Mouse (Mus musculus) left cerebral cortex, postnatal 10 days (tissue): ENCODE results near the gene Map4k1. TPM values are rescaled to one million over a fixed set of nuclear protein-coding genes. Genes with fewer than 3 reads are reported as not detected.

ENCODE experiments used
- DNase-seq, 2 experiments: peaks; one replicate each; pipeline ENCODE4 v3.0.0; 2021 to 2022; ENCODE audit warnings: low spot score in 2 of 2, mixed read lengths in 1 of 2; ENCODE audit errors: extremely low spot score in 1 of 2
- intact Hi-C: fragments of 180-260 bp; cut with DNase I; formaldehyde crosslinking; loops from one replicate; pipeline ENCODE4 v1.15.1; 2025
- total RNA-seq, 2 experiments: library from RNA; stranded (reverse); gene quantifications; 2 replicates each; pipeline ENCODE4 v1.2.3; 2021

Gene Map4k1
- total RNA-seq, 2 experiments from 2014 or later: 5.8 to 6.0 TPM

GRCm38 (mm10) chr7:29007224-29008101 lies 25.6 kb downstream of the Map4k1 start:
- no peak for DNase-seq

GRCm38 (mm10) chr7:29008171-29008570 lies 26.3 kb downstream of the Map4k1 start:
- intact Hi-C loops: no loop called here
- DNase-seq: no peak

More at GRCm38 (mm10) chr7:29007224-29008101, 25.6 kb downstream of the Map4k1 start:
- intact Hi-C loops: no loop called here

GRCm38 (mm10) chr7:29008714-29009113 lies 26.9 kb downstream of the Map4k1 start:
- no peak for DNase-seq
- intact Hi-C loops: no loop called here

GRCm38 (mm10) chr7:29014984-29015383 lies 33.1 kb downstream of the Map4k1 start:
- no peak for DNase-seq
- intact Hi-C loops: no loop called here

GRCm38 (mm10) chr7:29016440-29016839 lies 34.6 kb downstream of the Map4k1 start:
- intact Hi-C loops: no loop called here
- DNase-seq: no peak

- intact Hi-C loops: no loop called here
- DNase-seq: no peak
These were observed 35.4 kb downstream of the Map4k1 start for GRCm38 (mm10) chr7:29017222-29017621.

- intact Hi-C loops: no loop called here
- DNase-seq: no peak
These were observed 37.8 kb downstream of the Map4k1 start for GRCm38 (mm10) chr7:29019447-29020220.

GRCm38 (mm10) chr7:29022479-29022878 lies 40.6 kb downstream of the Map4k1 start:
- intact Hi-C loops: no loop called here
- DNase-seq: no peak

GRCm38 (mm10) chr7:29023514-29023913 lies 41.7 kb downstream of the Map4k1 start:
- no peak for DNase-seq
- intact Hi-C loops: no loop called here

- intact Hi-C loops: no loop called here
- no peak for DNase-seq
These were observed 43.7 kb downstream of the Map4k1 start for GRCm38 (mm10) chr7:29025566-29025965.

- intact Hi-C loops: no loop called here
- DNase-seq: no peak
These were observed 44.3 kb downstream of the Map4k1 start for GRCm38 (mm10) chr7:29026195-29026594.

GRCm38 (mm10) chr7:29026811-29027210 lies 45.0 kb downstream of the Map4k1 start:
- no peak for DNase-seq
- intact Hi-C loops: no loop called here

GRCm38 (mm10) chr7:29028761-29029160 lies 46.9 kb downstream of the Map4k1 start:
- DNase-seq: no peak
- intact Hi-C loops: no loop called here

- DNase-seq: no peak
- intact Hi-C loops: no loop called here
These were observed 48.1 kb downstream of the Map4k1 start for GRCm38 (mm10) chr7:29029690-29030656.

- DNase-seq: no peak
- intact Hi-C loops: no loop called here
These were observed 49.8 kb downstream of the Map4k1 start for GRCm38 (mm10) chr7:29031641-29032040.

GRCm38 (mm10) chr7:29032685-29033084 lies 50.8 kb downstream of the Map4k1 start:
- intact Hi-C loops: no loop called here
- no peak for DNase-seq

GRCm38 (mm10) chr7:29037261-29037660 lies 55.4 kb downstream of the Map4k1 start:
- intact Hi-C loops: loop anchor here (5.0 kb wide), 1 partner anchor 255 kb away; no protein-coding TSS in a partner anchor
- no peak for DNase-seq

- DNase-seq: peak; percentile 86 to 92
- intact Hi-C loops: loop anchor here (5.0 kb wide), 1 partner anchor 257 kb away; no protein-coding TSS in a partner anchor
These were observed 57.7 kb downstream of the Map4k1 start for GRCm38 (mm10) chr7:29039604-29039984.
